Mouse (Mus musculus) liver, embryonic 14.5 days (tissue): Measurements from ENCODE around the gene Mta1.

Source experiments
- CTCF ChIP-seq: IDR thresholded peaks from 2 replicates; pipeline ENCODE4 v1.5.1; 2016; ENCODE audit warnings: antibody characterized with exemption, low read depth, control low read depth
- EP300 ChIP-seq: IDR thresholded peaks from 2 replicates; pipeline ENCODE4 v1.6.1; 2016; ENCODE audit warnings: antibody characterized with exemption, low read depth

- TF ChIP-seq CTCF: no peak
- TF ChIP-seq EP300: no peak
Observed at GRCm38 (mm10) chr12:113143164-113143563, 45.1 kb downstream of the Mta1 start.
